Mouse (Mus musculus) forebrain, embryonic 14.5 days (tissue): ENCODE results near the gene Dgkh. TPM values are rescaled to one million over a fixed set of nuclear protein-coding genes. Genes with fewer than 3 reads are reported as not detected.

Experiments used
- ATAC-seq: fragments of 200-750 bp; cut with Nextera tagmentation; 2 replicates; pipeline ENCODE4 v1.8.0; 2017; ENCODE audit warnings: mild to moderate bottlenecking, moderate library complexity
- DNase-seq: peaks from one replicate; pipeline ENCODE4 v3.0.0-alpha.2; 2015; ENCODE audit warnings: low spot score
- H3K27ac ChIP-seq: fragments of 300-500 bp; sonication (generic); 2 replicates; pipeline ENCODE4 v1.5.1; 2014; ENCODE audit warnings: low read depth, mild to moderate bottlenecking, control low read depth, low read length, moderate library complexity
- H3K27me3 ChIP-seq: fragments of 300-500 bp; sonication (generic); replicated peaks from 2 replicates; pipeline ENCODE4 v1.6.1; 2014; ENCODE audit warnings: low read length, control low read depth, mixed read lengths; ENCODE audit not compliant: control insufficient read depth, insufficient read depth
- H3K36me3 ChIP-seq: fragments of 300-500 bp; sonication (generic); 2 replicates; pipeline ENCODE4 v1.6.1; 2014; ENCODE audit warnings: low read length, control low read depth; ENCODE audit not compliant: control insufficient read depth, insufficient read depth
- H3K4me1 ChIP-seq: fragments of 300-500 bp; sonication (generic); 2 replicates; pipeline ENCODE4 v1.6.1; 2014; ENCODE audit warnings: antibody characterized with exemption, low read length, control low read depth; ENCODE audit not compliant: control insufficient read depth, insufficient read depth
- H3K4me2 ChIP-seq: fragments of 300-500 bp; sonication (generic); 2 replicates; pipeline ENCODE4 v1.6.1; 2014; ENCODE audit warnings: mild to moderate bottlenecking, control low read depth, low read length
- H3K4me3 ChIP-seq: fragments of 300-500 bp; sonication (generic); 2 replicates; pipeline ENCODE4 v1.5.1; 2014; ENCODE audit warnings: low read depth, low read length, control low read depth
- H3K9ac ChIP-seq: fragments of 300-500 bp; sonication (generic); 2 replicates; pipeline ENCODE4 v1.6.1; 2014; ENCODE audit warnings: mild to moderate bottlenecking, low read length, control low read depth, moderate library complexity
- H3K9me3 ChIP-seq: fragments of 300-500 bp; sonication (generic); replicated peaks from 2 replicates; pipeline ENCODE4 v1.6.1; 2016; ENCODE audit warnings: low read length, control low read depth, mixed read lengths; ENCODE audit not compliant: control insufficient read depth
- WGBS: fragments of 180-500 bp; shearing (Covaris S2); extraction: QIAGEN DNeasy Blood & Tissue Kit; methylation state at CpG from one replicate; pipeline ENCODE4 v1.1.7; 2014; 5-methylcytosine and 5-hydroxymethylcytosine counted together
- polyA plus RNA-seq: library from polyadenylated mRNA; unstranded; fragments of >200 nt; fragmentation: Nextera tagmentation; extraction: Ambion mirVana; gene quantifications from 2 replicates; pipeline ENCODE4 v1.2.1, GENCODE M21; 2014

Gene Dgkh
- polyA plus RNA-seq, 1 experiment from 2014 or later: 1.5 TPM

DNA sequence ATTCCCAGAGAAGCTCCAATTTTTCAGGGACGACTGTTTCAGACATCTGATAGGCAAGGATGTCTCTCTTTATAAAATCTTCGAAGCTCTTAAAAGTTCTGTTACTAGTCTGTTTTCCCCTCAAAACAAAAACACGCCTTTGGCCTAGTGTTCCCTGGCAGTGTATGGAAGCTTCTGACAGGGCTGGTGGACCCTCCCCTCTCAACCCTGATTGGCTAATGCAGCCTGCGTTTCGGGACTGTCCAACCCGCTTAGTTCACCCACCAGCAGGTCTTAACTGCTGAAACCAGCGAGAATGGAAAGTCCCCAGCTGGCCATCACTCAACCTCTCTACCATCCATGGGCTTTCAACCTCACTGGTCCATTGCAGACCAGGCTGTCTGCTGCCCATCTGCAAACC, 91.3 kb downstream of the Dgkh start:
- Histone ChIP-seq H3K27ac (no peak overlapping the region), H3K4me3 (no peak overlapping the region), H3K9me3 (no peaks in the 10 kb centered on the region), H3K9ac (no peak overlapping the region), H3K36me3 (no peaks in the 10 kb centered on the region), H3K4me2 (no peak overlapping the region), H3K27me3 (no peaks in the 10 kb centered on the region), H3K4me1 (no peaks in the 10 kb centered on the region)
- 79% methylated on average over 7 of the region's 7 CpGs for WGBS
- ATAC-seq: no peak
- no peak for DNase-seq

DNA sequence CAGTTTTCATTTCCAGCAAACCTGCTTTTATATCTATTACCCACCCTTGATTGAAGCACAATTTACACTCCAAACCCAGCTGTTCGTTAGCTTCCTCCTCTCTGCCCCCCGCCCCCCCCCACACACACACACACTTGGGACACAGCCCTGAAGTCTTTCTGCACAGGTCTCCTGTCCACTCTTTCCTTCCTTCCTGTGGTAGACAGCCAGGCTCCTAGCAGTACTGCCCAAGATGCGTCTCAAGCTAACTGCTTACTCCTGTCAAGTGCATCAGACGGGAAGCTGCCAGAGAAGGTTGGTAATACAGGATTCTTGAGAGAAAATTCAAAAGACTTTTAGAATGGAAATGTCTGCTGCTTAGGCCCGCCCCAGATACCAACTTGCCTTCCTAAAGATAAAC, 92.9 kb downstream of the Dgkh start:
- ATAC-seq (no peak), DNase-seq (no peak)
- 75% methylated on average over 5 of the region's 5 CpGs for WGBS
- Histone ChIP-seq H3K9ac (no peak overlapping the region), H3K36me3 (no peaks in the 10 kb centered on the region), H3K4me1 (no peaks in the 10 kb centered on the region), H3K27me3 (no peaks in the 10 kb centered on the region), H3K4me3 (no peak overlapping the region), H3K9me3 (no peaks in the 10 kb centered on the region), H3K27ac (no peak overlapping the region), H3K4me2 (no peak overlapping the region)

DNA sequence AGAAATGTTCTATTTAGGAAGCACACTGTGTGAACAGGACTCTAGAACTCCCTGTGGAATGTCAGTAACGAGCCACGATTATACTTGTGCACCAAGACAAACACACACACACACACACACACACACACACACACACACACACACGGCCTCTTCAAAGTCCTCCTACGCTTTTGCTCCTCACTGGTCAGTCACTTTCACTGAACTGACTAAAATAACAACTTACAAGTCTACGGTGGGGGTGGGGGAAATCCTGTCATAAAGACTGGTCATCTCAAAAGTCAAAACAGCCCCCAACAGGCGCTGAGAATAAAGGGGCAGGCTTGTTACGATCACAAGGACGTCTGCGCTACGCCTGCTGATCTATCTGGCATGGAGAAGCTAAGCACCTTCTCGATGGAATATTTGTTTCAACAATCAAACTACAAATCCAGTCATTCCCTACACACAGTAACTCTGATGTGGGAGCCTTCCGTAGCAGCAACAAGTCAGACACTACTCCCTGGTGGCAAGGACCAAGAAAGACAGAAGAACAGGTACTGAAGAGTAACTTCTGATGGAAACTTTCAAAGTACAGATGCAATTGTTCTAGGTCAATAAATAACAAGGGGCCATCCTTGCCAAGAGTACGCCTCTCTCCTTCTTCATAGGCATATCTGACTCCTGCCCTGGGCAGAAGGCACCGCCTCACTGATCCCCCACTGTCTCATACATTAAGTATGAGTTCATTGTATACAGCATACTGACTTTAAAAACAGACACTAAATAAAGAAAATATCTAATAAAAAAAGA, 96.8 kb downstream of the Dgkh start:
- Histone ChIP-seq H3K9ac (no peak overlapping the region), H3K4me2 (no peak overlapping the region), H3K9me3 (no peaks in the 10 kb centered on the region), H3K36me3 (no peaks in the 10 kb centered on the region), H3K27me3 (no peaks in the 10 kb centered on the region), H3K4me1 (no peaks in the 10 kb centered on the region), H3K27ac (no peak overlapping the region), H3K4me3 (no peak overlapping the region)
- ATAC-seq (no peak), DNase-seq (no peak)
- 82% methylated on average over 14 of the region's 14 CpGs for WGBS

DNA sequence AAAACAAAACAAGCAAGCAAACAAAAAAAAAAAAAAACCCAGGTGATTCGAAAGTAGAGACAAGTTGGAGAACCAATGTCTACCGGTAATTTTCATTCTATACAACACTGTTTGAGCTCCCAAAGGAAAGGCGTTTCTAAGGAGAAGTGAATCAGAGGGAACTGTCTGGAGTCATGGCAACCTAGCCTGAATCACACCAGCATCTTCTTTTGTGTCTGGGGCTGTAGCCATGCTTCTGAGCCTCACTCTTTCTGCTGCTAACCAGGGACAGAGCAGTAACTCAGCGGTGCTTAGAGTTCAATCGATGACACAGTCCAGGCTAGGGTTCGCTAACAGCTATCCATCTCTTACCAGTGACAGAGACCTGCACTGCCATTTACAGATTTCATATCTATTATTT, 99.8 kb downstream of the Dgkh start:
- H3K27ac ChIP-seq: no peak overlapping the region
- no peaks in the 10 kb centered on the region for H3K9me3 ChIP-seq
- ATAC-seq (no peak), DNase-seq (no peak)
- no peaks in the 10 kb centered on the region for H3K4me1 ChIP-seq
- WGBS: 82% methylated on average over 6 of the region's 6 CpGs
- no peak overlapping the region for H3K4me3 ChIP-seq
- no peak overlapping the region for H3K9ac ChIP-seq
- no peaks in the 10 kb centered on the region for H3K27me3 ChIP-seq
- no peaks in the 10 kb centered on the region for H3K36me3 ChIP-seq
- H3K4me2 ChIP-seq: no peak overlapping the region

DNA sequence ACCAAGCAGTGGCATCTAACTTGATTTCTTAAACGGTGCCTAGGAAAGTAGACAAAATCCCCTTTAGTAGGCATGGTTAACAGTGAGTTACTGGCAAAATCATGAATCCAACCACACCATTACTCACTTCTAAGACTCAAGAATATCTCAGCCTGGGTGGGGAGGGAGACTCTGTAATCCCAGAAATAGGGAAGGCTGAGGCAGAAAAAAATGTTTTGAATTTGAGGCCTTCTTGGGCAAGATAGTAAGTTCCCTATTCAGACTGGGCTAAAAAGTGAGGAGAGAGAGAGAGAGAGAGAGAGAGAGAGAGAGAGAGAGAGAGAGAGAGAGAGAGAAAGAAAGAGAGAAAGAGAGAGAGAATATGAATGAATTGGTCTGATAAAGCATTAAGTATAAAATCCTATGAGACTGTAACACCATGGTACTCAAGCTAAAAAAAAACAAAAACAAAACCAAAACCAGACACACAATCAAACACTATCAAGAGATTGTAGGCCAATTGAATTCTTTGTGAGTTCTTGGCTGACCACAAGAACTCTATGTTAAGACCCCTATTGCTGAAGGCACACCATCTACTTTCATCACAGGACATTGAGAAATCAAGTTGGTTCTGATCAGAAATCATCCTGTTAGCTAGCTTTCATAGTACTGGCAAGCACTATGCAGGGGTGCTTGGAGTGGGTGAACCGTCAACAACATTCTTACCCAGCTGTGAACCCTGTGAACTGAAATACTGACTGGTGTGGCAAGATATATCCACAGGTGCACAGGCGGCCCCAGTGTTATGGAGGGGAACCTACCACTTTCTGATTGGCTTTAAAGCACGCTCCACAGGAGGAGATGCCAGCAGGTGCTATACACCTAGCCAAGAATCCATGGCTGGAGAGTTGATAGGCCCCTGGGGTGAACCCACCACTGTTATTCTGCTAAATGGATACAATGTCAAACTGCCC, 101.4 kb downstream of the Dgkh start:
- Histone ChIP-seq H3K4me1 (no peaks in the 10 kb centered on the region), H3K4me3 (no peak overlapping the region), H3K9me3 (no peaks in the 10 kb centered on the region), H3K9ac (no peak overlapping the region), H3K4me2 (no peak overlapping the region), H3K27ac (no peak overlapping the region), H3K36me3 (no peaks in the 10 kb centered on the region), H3K27me3 (no peaks in the 10 kb centered on the region)
- ATAC-seq (no peak), DNase-seq (no peak)
- 97% methylated on average over 4 of the region's 4 CpGs for WGBS

DNA sequence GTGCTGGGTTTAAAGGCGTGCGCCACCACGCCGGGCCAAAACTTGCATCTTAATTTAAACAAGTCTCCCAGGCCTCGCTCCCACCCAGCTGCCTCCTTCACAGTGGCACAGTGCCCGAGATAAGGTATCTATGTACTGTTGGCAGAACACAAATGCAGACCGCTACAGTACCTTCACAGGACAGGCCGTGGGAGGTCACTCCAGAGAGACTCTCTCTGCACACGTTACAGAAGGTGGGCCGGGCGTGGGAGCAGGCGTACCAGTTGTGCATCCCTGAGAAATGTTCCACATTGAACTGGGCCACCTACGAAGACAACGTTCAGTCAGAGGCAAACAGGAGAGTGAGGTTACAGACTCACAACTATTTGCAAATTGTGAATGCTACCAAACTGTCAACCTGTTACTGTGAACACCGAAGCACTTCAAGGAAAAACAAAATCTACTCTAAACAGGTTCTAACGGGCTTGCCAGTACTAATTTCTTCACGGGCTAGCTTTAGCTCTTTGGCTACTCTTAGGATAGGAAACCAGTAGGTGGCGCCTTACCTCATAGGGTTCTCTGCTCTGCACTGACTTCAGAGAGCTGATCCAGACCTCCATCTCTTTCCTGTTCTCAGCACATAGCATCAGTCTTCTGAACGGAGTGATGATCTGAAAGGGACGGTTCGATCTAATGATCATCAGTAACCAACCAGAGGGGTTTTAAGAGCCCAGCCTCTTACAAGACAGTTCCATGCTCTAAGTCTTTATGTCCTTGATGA, 104.9 kb downstream of the Dgkh start:
- Histone ChIP-seq H3K4me2 (no peak overlapping the region), H3K27ac (no peak overlapping the region), H3K9me3 (no peaks in the 10 kb centered on the region), H3K36me3 (peaks cover 4% of the 10 kb centered on the region; the same call in 1 of the 2 replicates), H3K9ac (no peak overlapping the region), H3K27me3 (no peaks in the 10 kb centered on the region), H3K4me3 (no peak overlapping the region), H3K4me1 (no peaks in the 10 kb centered on the region)
- no peak for DNase-seq
- ATAC-seq: no peak
- 88% methylated on average over 21 of the region's 21 CpGs for WGBS

DNA sequence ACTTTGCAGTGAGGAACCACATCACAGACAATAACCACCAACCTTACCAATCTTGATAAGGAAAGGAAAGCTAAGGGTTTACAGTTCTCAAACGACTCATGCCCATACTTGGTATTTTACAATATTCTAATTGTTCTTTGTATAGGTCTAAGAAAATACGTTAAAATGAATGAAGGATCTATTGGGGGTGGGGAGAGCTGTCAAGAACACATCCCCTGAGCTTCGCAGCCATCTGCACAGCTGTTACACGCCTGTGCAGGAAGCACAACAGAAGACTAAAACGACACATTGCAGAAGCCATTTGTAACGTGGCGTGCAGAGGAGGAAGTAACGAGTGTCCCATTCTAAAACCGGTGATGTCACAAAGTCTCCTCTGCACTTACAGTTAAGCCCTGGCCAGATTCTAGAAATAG, 113.7 kb downstream of the Dgkh start:
- no peak overlapping the region for H3K4me3 ChIP-seq
- H3K9ac ChIP-seq: no peak overlapping the region
- no peaks in the 10 kb centered on the region for H3K36me3 ChIP-seq
- no peaks in the 10 kb centered on the region for H3K4me1 ChIP-seq
- no peaks in the 10 kb centered on the region for H3K27me3 ChIP-seq
- peak; percentile 15 for DNase-seq
- no peak overlapping the region for H3K4me2 ChIP-seq
- no peak overlapping the region for H3K27ac ChIP-seq
- no peak for ATAC-seq
- 65% methylated on average over 9 of the region's 9 CpGs for WGBS
- H3K9me3 ChIP-seq: no peaks in the 10 kb centered on the region

DNA sequence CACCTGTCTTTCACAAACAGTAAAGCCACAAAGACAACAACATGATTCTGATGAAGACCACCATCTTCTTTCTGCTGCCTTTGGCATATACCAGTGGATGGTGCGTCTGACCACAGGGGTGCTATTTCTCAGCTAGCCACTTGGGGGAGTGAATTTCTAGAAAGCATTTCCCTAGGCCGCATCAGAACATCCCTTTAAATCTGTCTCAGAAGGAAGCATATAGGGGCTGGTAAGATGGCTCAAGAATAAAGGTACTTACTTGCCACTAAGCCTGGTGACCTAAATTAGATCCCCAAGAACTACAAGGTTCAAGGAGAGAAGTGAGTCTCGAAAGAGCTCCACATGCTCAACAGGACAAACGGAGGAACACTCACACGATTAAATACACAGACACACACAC, 119.0 kb downstream of the Dgkh start:
- Histone ChIP-seq H3K27ac (no peak overlapping the region), H3K4me1 (no peaks in the 10 kb centered on the region), H3K27me3 (no peaks in the 10 kb centered on the region), H3K9ac (no peak overlapping the region), H3K4me2 (no peak overlapping the region), H3K9me3 (no peaks in the 10 kb centered on the region), H3K4me3 (no peak overlapping the region), H3K36me3 (no peaks in the 10 kb centered on the region)
- WGBS: 80% methylated on average over 5 of the region's 5 CpGs
- peak; percentile 58; the same call in 1 of the 2 replicates for ATAC-seq
- DNase-seq: peak; percentile 58
